Mouse (Mus musculus) duodenum, adult 2 months (tissue): ENCODE data around the gene AC109138.7. TPM values are rescaled to one million over a fixed set of nuclear protein-coding genes. Genes with fewer than 3 reads are reported as not detected.

Experiments used
- polyA plus RNA-seq: library from polyadenylated mRNA; depleted of rRNA; stranded (reverse); fragments of >200 nt; gene quantifications from 2 replicates; pipeline ENCODE4 v1.2.3, GENCODE M21; 2012; ENCODE audit warnings: low replicate concordance; rRNA removed

Gene AC109138.7
- polyA plus RNA-seq: not detected in 2 replicates

GRCm38 (mm10) chr19:4214071-4214770 is at the start of gene AC109138.7, which contains the start of gene Clcf1:
Gene AC109138.7 (plus strand): TSS chr19:4214357.
Gene Clcf1 (plus strand): TSS chr19:4214238.

DNA sequence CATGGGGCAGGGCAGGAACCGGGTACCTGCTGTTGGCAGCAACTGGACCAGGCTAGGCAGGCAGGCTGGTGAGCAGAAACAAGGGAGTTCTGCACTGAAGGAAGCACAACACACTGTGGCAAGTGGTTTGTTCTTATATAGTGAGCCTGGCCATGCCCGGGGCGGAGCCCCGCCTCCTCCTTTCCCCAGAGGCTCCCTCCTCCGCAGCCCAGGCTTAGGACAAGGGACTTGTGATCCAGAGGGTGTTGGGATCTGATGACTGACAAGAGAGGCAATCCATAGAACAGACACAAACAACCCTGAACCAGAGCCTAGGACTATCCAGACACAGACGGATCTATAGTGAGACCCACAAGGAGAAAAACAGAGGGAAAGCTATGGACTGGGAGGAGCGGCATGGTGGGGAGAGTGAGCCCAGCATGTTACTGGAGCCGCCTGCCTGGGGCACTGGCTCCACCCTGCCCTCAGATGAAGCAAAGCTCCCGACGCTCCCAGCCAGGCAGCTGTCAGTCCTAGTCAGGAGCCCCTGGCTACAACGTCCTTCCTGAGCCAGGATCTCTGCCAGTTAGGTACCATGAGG is 38.7 kb upstream of the AC109138.7 start, which contains the start of gene Carns1:
Gene Carns1 (minus strand): TSS at position 112 of the 580 bp plus-strand sequence.

DNA sequence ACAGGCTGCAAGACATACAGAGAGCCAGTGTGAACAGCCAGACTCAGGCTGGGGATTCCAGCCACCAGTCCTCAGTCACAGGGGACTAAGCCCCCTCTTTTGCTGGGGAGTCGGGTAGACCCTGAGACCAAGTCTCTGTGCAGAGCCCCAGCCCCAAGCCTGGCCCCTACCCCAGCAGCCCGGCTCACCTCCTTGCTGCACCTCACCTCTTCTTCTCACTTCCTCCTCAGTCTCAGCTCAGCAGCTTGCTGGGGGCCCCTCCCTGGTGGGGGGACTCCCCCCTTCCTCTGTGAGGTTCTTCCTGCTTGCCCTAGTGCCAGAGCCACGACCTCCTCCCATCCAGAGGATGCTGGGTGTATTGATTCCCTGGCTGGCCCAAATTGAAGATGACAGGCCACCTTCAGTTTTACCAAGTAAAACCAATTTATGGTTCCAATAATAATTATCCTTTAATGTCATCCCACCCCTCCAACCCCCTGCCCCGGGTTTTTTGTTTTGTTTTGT is 23.3 kb upstream of the AC109138.7 start, which contains the start of gene Tbc1d10c:
Gene Tbc1d10c (minus strand): TSS at position 454 of the 504 bp plus-strand sequence.

GRCm38 (mm10) chr19:4191528-4192250 is 22.5 kb upstream of the AC109138.7 start, which contains the start of gene Ppp1ca:
Gene Ppp1ca (plus strand): TSS chr19:4192065.

DNA sequence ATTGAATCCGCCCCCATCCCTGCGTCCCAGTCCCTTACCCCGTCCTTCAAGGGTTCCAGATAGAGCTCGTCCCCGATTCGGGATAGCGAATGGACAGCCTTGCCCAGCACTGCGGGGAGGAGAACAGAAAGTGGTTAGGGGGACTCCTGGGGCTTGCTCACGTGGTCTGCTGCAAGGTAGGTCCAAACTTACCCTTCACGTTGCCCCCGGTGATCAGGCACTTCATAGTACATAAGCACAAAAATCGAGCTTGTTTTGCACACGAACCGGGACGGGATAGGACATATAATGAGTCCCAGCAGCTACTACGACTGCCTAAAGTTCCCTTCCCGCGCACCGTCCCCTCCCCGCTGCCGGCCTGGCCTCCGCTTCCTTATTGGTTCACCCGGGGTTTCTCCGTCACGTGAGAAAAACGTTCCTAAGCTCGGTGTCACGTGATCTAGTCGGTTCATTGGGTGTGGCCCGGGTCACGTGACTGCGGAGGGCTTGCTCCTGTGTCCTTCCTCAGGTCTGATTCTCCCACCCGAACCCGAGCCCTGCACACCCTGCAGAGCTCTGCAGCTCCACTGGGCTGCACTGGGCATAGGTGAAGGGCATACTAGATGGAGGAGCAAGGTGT is 12.8 kb upstream of the AC109138.7 start, which contains the start of gene Rad9a:
Gene Rad9a (minus strand): TSS at position 372 of the 619 bp plus-strand sequence.

DNA sequence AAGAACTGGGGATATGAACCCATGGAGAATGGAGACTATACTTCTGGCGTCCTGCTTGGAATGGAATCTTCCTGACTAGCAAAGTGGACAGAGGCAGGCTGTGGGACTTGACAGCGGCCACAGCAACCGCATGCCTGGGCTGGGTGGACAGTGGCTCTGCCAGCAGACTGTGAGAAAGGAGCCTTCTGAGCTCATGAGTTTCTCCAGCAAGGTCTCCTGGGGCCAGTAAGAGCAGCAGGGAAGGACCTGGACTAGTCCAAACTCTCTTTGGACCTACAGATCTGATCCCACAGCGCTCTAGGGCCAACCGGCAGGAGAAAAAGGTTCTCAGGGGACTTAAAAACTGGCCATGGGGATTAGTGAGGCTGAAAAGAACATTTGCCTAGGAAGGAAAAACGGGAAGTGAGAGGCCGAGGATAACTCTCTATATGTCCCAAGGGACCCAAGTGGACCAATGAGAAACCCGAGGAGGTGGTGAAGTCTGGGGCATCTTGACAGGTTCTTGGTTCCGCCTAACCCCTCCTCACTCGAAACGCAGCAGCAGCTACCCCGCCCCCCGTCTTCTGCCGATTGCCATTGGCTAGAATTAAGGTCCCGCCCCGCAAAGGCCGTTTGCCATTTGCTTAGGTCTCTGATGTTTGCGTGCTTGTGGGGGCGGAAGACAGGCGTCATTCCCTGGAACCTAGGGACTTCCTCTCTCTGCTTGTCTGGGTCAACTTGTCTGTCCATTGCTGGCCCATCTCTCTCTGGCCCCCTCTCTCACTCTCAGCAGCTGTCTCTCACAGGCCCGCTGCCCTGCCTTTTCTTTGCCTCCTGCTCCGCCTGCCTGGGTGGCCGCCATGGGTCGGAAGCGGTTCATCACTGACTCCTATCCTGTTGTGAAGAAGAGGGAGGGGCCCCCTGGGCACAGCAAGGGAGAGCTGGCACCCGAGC is 17.4 kb downstream of the AC109138.7 start, which contains the start of gene Pold4:
Gene Pold4 (plus strand): TSS at position 647 of the 933 bp plus-strand sequence.

GRCm38 (mm10) chr19:4268566-4269361 is 54.6 kb downstream of the AC109138.7 start, which contains the start of gene Ssh3:
Gene Ssh3 (minus strand): TSS chr19:4269180.

Other genes starting within 250 kb of the AC109138.7 start
- gene Aldh3b2, start 242.0 kb upstream of the AC109138.7 start, polyA plus RNA-seq: 0.58 and 1.3 TPM in 2 replicates
- 136 and 319 TPM in 2 replicates for gene Acy3, start 227.8 kb upstream of the AC109138.7 start, polyA plus RNA-seq
- 0.28 TPM in 1 of 2 replicates, not detected in the other for gene Tbx10, start 221.6 kb upstream of the AC109138.7 start, polyA plus RNA-seq
- gene Nudt8, start 213.8 kb upstream of the AC109138.7 start, polyA plus RNA-seq: 26.8 and 33.7 TPM in 2 replicates
- 0.97 and 1.6 TPM in 2 replicates for gene Gm49405, start 213.7 kb upstream of the AC109138.7 start, polyA plus RNA-seq
- gene Doc2g, start 211.0 kb upstream of the AC109138.7 start, polyA plus RNA-seq: 9.0 and 9.5 TPM in 2 replicates
- gene Ndufv1, start 201.6 kb upstream of the AC109138.7 start, polyA plus RNA-seq: 160 and 198 TPM in 2 replicates
- 2,340 and 2,743 TPM in 2 replicates for gene Gstp1, start 176.4 kb upstream of the AC109138.7 start, polyA plus RNA-seq
- gene Gstp2, start 168.3 kb upstream of the AC109138.7 start, polyA plus RNA-seq: 291 and 464 TPM in 2 replicates
- 13.8 and 20.0 TPM in 2 replicates for gene Gstp3, start 154.8 kb upstream of the AC109138.7 start, polyA plus RNA-seq
- 9.6 TPM in 1 of 2 replicates, not detected in the other for gene Cabp2, start 132.8 kb upstream of the AC109138.7 start, polyA plus RNA-seq
- 348 and 507 TPM in 2 replicates for gene Cdk2ap2, start 117.2 kb upstream of the AC109138.7 start, polyA plus RNA-seq
- gene Pitpnm1, start 114.4 kb upstream of the AC109138.7 start, polyA plus RNA-seq: 152 and 179 TPM in 2 replicates
- 38.1 and 59.6 TPM in 2 replicates for gene Aip, start 88.5 kb upstream of the AC109138.7 start, polyA plus RNA-seq
- 0.04 TPM in 1 of 2 replicates, not detected in the other for gene Gpr152, start 74.6 kb upstream of the AC109138.7 start, polyA plus RNA-seq
- 0.22 and 0.57 TPM in 2 replicates for gene Cabp4, start 70.3 kb upstream of the AC109138.7 start, polyA plus RNA-seq
- 265 and 317 TPM in 2 replicates for gene Coro1b, start 65.7 kb upstream of the AC109138.7 start, polyA plus RNA-seq
- 94.5 and 168 TPM in 2 replicates for gene Ptprcap, start 60.8 kb upstream of the AC109138.7 start, polyA plus RNA-seq
- gene Rps6kb2, start 51.0 kb upstream of the AC109138.7 start, polyA plus RNA-seq: 49.5 and 55.8 TPM in 2 replicates
- gene Carns1, start 38.9 kb upstream of the AC109138.7 start, polyA plus RNA-seq: 1.9 and 3.4 TPM in 2 replicates
- gene Tbc1d10c, start 23.1 kb upstream of the AC109138.7 start, polyA plus RNA-seq: 8.6 and 23.0 TPM in 2 replicates
- gene Ppp1ca, start 22.3 kb upstream of the AC109138.7 start, polyA plus RNA-seq: 237 and 257 TPM in 2 replicates
- gene Rad9a, start 12.7 kb upstream of the AC109138.7 start, polyA plus RNA-seq: 12.2 and 12.9 TPM in 2 replicates
- 6.8 and 12.7 TPM in 2 replicates for gene Clcf1, start 119 bp upstream of the AC109138.7 start, polyA plus RNA-seq
- gene Pold4, start 17.5 kb downstream of the AC109138.7 start, polyA plus RNA-seq: 67.0 and 146 TPM in 2 replicates
- 70.2 and 100 TPM in 2 replicates for gene Ssh3, start 54.8 kb downstream of the AC109138.7 start, polyA plus RNA-seq
- 0.83 and 3.0 TPM in 2 replicates for gene Ankrd13d, start 68.8 kb downstream of the AC109138.7 start, polyA plus RNA-seq
- 75.3 and 106 TPM in 2 replicates for gene Grk2, start 91.9 kb downstream of the AC109138.7 start, polyA plus RNA-seq
- 46.8 and 50.4 TPM in 2 replicates for gene Kdm2a, start 183.9 kb downstream of the AC109138.7 start, polyA plus RNA-seq
- gene Rhod, start 225.1 kb downstream of the AC109138.7 start, polyA plus RNA-seq: 27.7 and 141 TPM in 2 replicates